Mouse (Mus musculus): ENCODE results near the gene Ankfy1. TPM values are rescaled to one million over a fixed set of nuclear protein-coding genes. Genes with fewer than 3 reads are reported as not detected.
"Not testable (repeated sequence)": the region's sequence is repeated elsewhere in the genome, so short reads cannot be mapped to it uniquely, and the experiment has no call there.

The Ankfy1 gene
- total RNA-seq (2021): 10 to 100 TPM; 17.0 to 21.9 TPM
- long read RNA-seq, experiment 1, full-length matches to known transcripts: 7 of 10 reads
- long read RNA-seq, experiment 1, partial matches to known transcripts: 1 of 10 reads
- long read RNA-seq, experiment 1, other reads (novel, unspliced or antisense): 2 of 10 reads
- long read RNA-seq, experiment 2, full-length matches to known transcripts: 4 of 10 reads
- long read RNA-seq, experiment 2, partial matches to known transcripts: 1 of 10 reads
- long read RNA-seq, experiment 2, other reads (novel, unspliced or antisense): 5 of 10 reads

- DNase-seq: peak; percentile 96
Measured at GRCm38 (mm10) chr11:72689551-72690510, at the start of gene Ankfy1. Gene Ankfy1 (plus strand): TSS chr11:72690006.

- no peak for DNase-seq
Measured at GRCm38 (mm10) chr11:72642730-72643129, 47.1 kb upstream of the Ankfy1 start.

GRCm38 (mm10) chr11:72645386-72645785 lies 44.4 kb upstream of the Ankfy1 start:
- no peak for DNase-seq

GRCm38 (mm10) chr11:72650347-72650746 lies 39.5 kb upstream of the Ankfy1 start:
- no peak for DNase-seq

- DNase-seq: no peak
Measured at GRCm38 (mm10) chr11:72659918-72660317, 29.9 kb upstream of the Ankfy1 start.

GRCm38 (mm10) chr11:72660359-72660758 lies 29.4 kb upstream of the Ankfy1 start:
- no peak for DNase-seq

- no peak for DNase-seq
Measured at GRCm38 (mm10) chr11:72664641-72665040, 25.2 kb upstream of the Ankfy1 start.

- DNase-seq: no peak
Measured at GRCm38 (mm10) chr11:72670634-72671033, 19.2 kb upstream of the Ankfy1 start.

- DNase-seq: no peak
Measured at GRCm38 (mm10) chr11:72671294-72671988, 18.4 kb upstream of the Ankfy1 start.

- DNase-seq: no peak
Measured at GRCm38 (mm10) chr11:72672438-72672837, 17.4 kb upstream of the Ankfy1 start.

GRCm38 (mm10) chr11:72675280-72675679 lies 14.5 kb upstream of the Ankfy1 start:
- DNase-seq: no peak

- no peak for DNase-seq
Measured at GRCm38 (mm10) chr11:72680726-72681125, 9.1 kb upstream of the Ankfy1 start.

- DNase-seq: no peak
Measured at GRCm38 (mm10) chr11:72683402-72683801, 6.4 kb upstream of the Ankfy1 start.

GRCm38 (mm10) chr11:72686697-72687096 lies 3.1 kb upstream of the Ankfy1 start:
- no peak for DNase-seq

- DNase-seq: no peak
Measured at GRCm38 (mm10) chr11:72688242-72688641, 1.6 kb upstream of the Ankfy1 start.

- DNase-seq: no peak
Measured at GRCm38 (mm10) chr11:72689115-72689514, 691 bp upstream of the Ankfy1 start.

GRCm38 (mm10) chr11:72692353-72692752 lies 2.5 kb downstream of the Ankfy1 start:
- no peak for DNase-seq

GRCm38 (mm10) chr11:72695025-72695424 lies 5.2 kb downstream of the Ankfy1 start:
- DNase-seq: no peak

- no peak for DNase-seq
Measured at GRCm38 (mm10) chr11:72696368-72696971, 6.7 kb downstream of the Ankfy1 start.

GRCm38 (mm10) chr11:72697323-72697722 lies 7.5 kb downstream of the Ankfy1 start:
- no peak for DNase-seq

GRCm38 (mm10) chr11:72705111-72705510 lies 15.3 kb downstream of the Ankfy1 start:
- DNase-seq: not testable (repeated sequence)

- peak; percentile 14 for DNase-seq
Measured at GRCm38 (mm10) chr11:72712721-72713120, 22.9 kb downstream of the Ankfy1 start.

Measured in gastrocnemius, postnatal 10 days (tissue).